Mouse (Mus musculus) lung, embryonic 14.5 days (tissue): ENCODE results near the gene Mfsd2b. TPM values are rescaled to one million over a fixed set of nuclear protein-coding genes. Genes with fewer than 3 reads are reported as not detected.

ENCODE experiments used
- ATAC-seq: fragments of 200-750 bp; cut with Nextera tagmentation; 2 replicates; pipeline ENCODE4 v1.8.0; 2017; ENCODE audit warnings: mild to moderate bottlenecking, moderate TSS enrichment, moderate library complexity; ENCODE audit not compliant: insufficient read depth
- DNase-seq: peaks from one replicate; pipeline ENCODE4 v3.0.0-alpha.2; 2015
- H3K27ac ChIP-seq: fragments of 300-500 bp; sonication (generic); 2 replicates; pipeline ENCODE4 v1.5.1; 2014; ENCODE audit warnings: low read depth, mild to moderate bottlenecking, moderate library complexity
- H3K27me3 ChIP-seq: fragments of 300-500 bp; sonication (generic); 2 replicates; pipeline ENCODE4 v1.6.1; 2014; ENCODE audit warnings: low read length, control low read depth; ENCODE audit not compliant: insufficient read depth
- H3K36me3 ChIP-seq: fragments of 300-500 bp; sonication (generic); 2 replicates; pipeline ENCODE4 v1.6.1; 2014; ENCODE audit warnings: control low read depth; ENCODE audit not compliant: insufficient read depth
- H3K4me1 ChIP-seq: fragments of 300-500 bp; sonication (generic); 2 replicates; pipeline ENCODE4 v1.6.1; 2014; ENCODE audit warnings: antibody characterized with exemption, control low read depth; ENCODE audit not compliant: insufficient read depth
- H3K4me2 ChIP-seq: fragments of 300-500 bp; sonication (generic); 2 replicates; pipeline ENCODE4 v1.6.1; 2014; ENCODE audit warnings: mild to moderate bottlenecking
- H3K4me3 ChIP-seq: fragments of 300-500 bp; sonication (generic); 2 replicates; pipeline ENCODE4 v1.5.1; 2014; ENCODE audit warnings: low read depth, low read length
- H3K9ac ChIP-seq: fragments of 300-500 bp; sonication (generic); 2 replicates; pipeline ENCODE4 v1.6.1; 2014
- H3K9me3 ChIP-seq: fragments of 300-500 bp; sonication (generic); 2 replicates; pipeline ENCODE4 v1.6.1; 2016; ENCODE audit warnings: low read depth, low read length, control low read depth
- CTCF ChIP-seq: IDR thresholded peaks from 2 replicates; pipeline ENCODE4 v1.5.1; 2016; ENCODE audit warnings: antibody characterized with exemption, low read depth
- WGBS: fragments of 180-500 bp; shearing (Covaris S2); extraction: QIAGEN DNeasy Blood & Tissue Kit; methylation state at CpG from one replicate; pipeline ENCODE4 v1.1.7; 2014; 5-methylcytosine and 5-hydroxymethylcytosine counted together
- polyA plus RNA-seq: library from polyadenylated mRNA; unstranded; fragments of >200 nt; fragmentation: Nextera tagmentation; extraction: Ambion mirVana; gene quantifications from 2 replicates; pipeline ENCODE4 v1.2.1, GENCODE M21; 2014

Gene Mfsd2b
- polyA plus RNA-seq, 1 experiment from 2014 or later = 2.9 TPM

- 0 out of 2 replicates have a peak, but pooled peaks have one; percentile 6 for ATAC-seq
- Histone ChIP-seq H3K27me3 (0 out of 2 replicates have a peak, but pooled peaks cover 5% of the 10 kb centered on the region), H3K36me3 (no peaks in the 10 kb centered on the region), H3K4me1 (0 out of 2 replicates have a peak, but pooled peaks cover 7% of the 10 kb centered on the region), H3K4me3 (peak overlapping the region; percentile 72), H3K9ac (peak overlapping the region; percentile 66), H3K9me3 (no peaks in the 10 kb centered on the region), H3K27ac (no peak overlapping the region), H3K4me2 (peak overlapping the region; percentile 95)
- WGBS = 1% methylated on average over 11 of the region's 11 CpGs
- DNase-seq = no peak
- no peak for TF ChIP-seq CTCF
Measured at GRCm38 (mm10) chr12:4840741-4841140, 33.4 kb downstream of the Mfsd2b start.

- Histone ChIP-seq H3K4me1 (0 out of 2 replicates have a peak, but pooled peaks cover 7% of the 10 kb centered on the region), H3K36me3 (no peaks in the 10 kb centered on the region), H3K27me3 (0 out of 2 replicates have a peak, but pooled peaks cover 5% of the 10 kb centered on the region), H3K9me3 (no peaks in the 10 kb centered on the region), H3K4me2 (no peak overlapping the region), H3K4me3 (no peak overlapping the region), H3K27ac (no peak overlapping the region), H3K9ac (no peak overlapping the region)
- 54% methylated on average over 6 of the region's 6 CpGs for WGBS
- DNase-seq = no peak
- no peak for TF ChIP-seq CTCF
- no peak for ATAC-seq
Measured at GRCm38 (mm10) chr12:4840010-4840409, 34.1 kb downstream of the Mfsd2b start.

GRCm38 (mm10) chr12:4836959-4837358 lies 37.2 kb downstream of the Mfsd2b start:
- no peak for ATAC-seq

GRCm38 (mm10) chr12:4827256-4827655 lies 46.9 kb downstream of the Mfsd2b start:
- Histone ChIP-seq H3K9me3 (no peaks in the 10 kb centered on the region), H3K9ac (no peak overlapping the region), H3K27ac (no peak overlapping the region), H3K36me3 (peaks cover 53% of the 10 kb centered on the region), H3K4me1 (no peaks in the 10 kb centered on the region), H3K27me3 (no peaks in the 10 kb centered on the region), H3K4me3 (no peak overlapping the region), H3K4me2 (no peak overlapping the region)
- TF ChIP-seq CTCF = no peak
- DNase-seq = no peak
- ATAC-seq = no peak
- 80% methylated on average over 3 of the region's 3 CpGs for WGBS

More at GRCm38 (mm10) chr12:4836959-4837358, 37.2 kb downstream of the Mfsd2b start:
- H3K9me3 ChIP-seq = no peaks in the 10 kb centered on the region
- no peak overlapping the region for H3K27ac ChIP-seq
- TF ChIP-seq CTCF = no peak
- 31% methylated on average over 4 of the region's 4 CpGs for WGBS
- no peak overlapping the region for H3K9ac ChIP-seq
- H3K27me3 ChIP-seq = 0 out of 2 replicates have a peak, but pooled peaks cover 5% of the 10 kb centered on the region
- H3K4me2 ChIP-seq = no peak overlapping the region
- H3K4me1 ChIP-seq = no peaks in the 10 kb centered on the region
- H3K4me3 ChIP-seq = no peak overlapping the region
- H3K36me3 ChIP-seq = peaks cover 3% of the 10 kb centered on the region
- no peak for DNase-seq

GRCm38 (mm10) chr12:4817361-4818101 lies 56.6 kb downstream of the Mfsd2b start, which contains the start of gene Sf3b6:
TSS of gene Sf3b6 (plus strand) at chr12:4817544.
- H3K27me3 ChIP-seq = no peaks in the 10 kb centered on the region
- peaks cover 20% of the 10 kb centered on the region for H3K36me3 ChIP-seq
- peak within 1 kb of the TSS; percentile 73 for H3K9ac ChIP-seq
- DNase-seq (peak; percentile 98), ATAC-seq (peak; percentile 98)
- H3K9me3 ChIP-seq = no peaks in the 10 kb centered on the region
- TF ChIP-seq CTCF = no peak
- peak within 1 kb of the TSS; percentile 78 for H3K4me2 ChIP-seq
- H3K4me1 ChIP-seq = no peaks in the 10 kb centered on the region
- under 1% methylated on average over 49 of the region's 49 CpGs for WGBS
- peak within 1 kb of the TSS; percentile 86 for H3K4me3 ChIP-seq
- peak within 1 kb of the TSS; percentile 82 for H3K27ac ChIP-seq

- WGBS = 8% methylated on average over 24 of the region's 24 CpGs
- ATAC-seq = peak; percentile 81
- peak overlapping the region; percentile 86 for H3K4me3 ChIP-seq
Measured at GRCm38 (mm10) chr12:4816680-4817360, 57.3 kb downstream of the Mfsd2b start.

GRCm38 (mm10) chr12:4813636-4814035 lies 60.5 kb downstream of the Mfsd2b start:
- H3K27ac ChIP-seq = no peak overlapping the region
- no peak for TF ChIP-seq CTCF
- H3K4me1 ChIP-seq = no peaks in the 10 kb centered on the region
- ATAC-seq (no peak), DNase-seq (peak; percentile 47)
- H3K27me3 ChIP-seq = no peaks in the 10 kb centered on the region
- 68% methylated on average over 4 of the region's 4 CpGs for WGBS
- no peaks in the 10 kb centered on the region for H3K36me3 ChIP-seq
- H3K4me3 ChIP-seq = no peak overlapping the region
- H3K9ac ChIP-seq = no peak overlapping the region
- H3K4me2 ChIP-seq = no peak overlapping the region
- no peaks in the 10 kb centered on the region for H3K9me3 ChIP-seq

More at GRCm38 (mm10) chr12:4816680-4817360, 57.3 kb downstream of the Mfsd2b start:
- H3K4me2 ChIP-seq = peak overlapping the region; percentile 78
- peaks cover 13% of the 10 kb centered on the region for H3K36me3 ChIP-seq
- DNase-seq = peak; percentile 11
- H3K4me1 ChIP-seq = no peaks in the 10 kb centered on the region
- H3K27ac ChIP-seq = peak overlapping the region; percentile 82
- H3K9me3 ChIP-seq = no peaks in the 10 kb centered on the region
- H3K27me3 ChIP-seq = no peaks in the 10 kb centered on the region
- TF ChIP-seq CTCF = no peak
- peak overlapping the region; percentile 72 for H3K9ac ChIP-seq

Other genes starting within 250 kb of the Mfsd2b start
- 0.39 and 0.41 TPM in 2 replicates for gene Fam228a, start 135.9 kb downstream of the Mfsd2b start, polyA plus RNA-seq
- gene Pfn4, start 105.3 kb downstream of the Mfsd2b start, polyA plus RNA-seq = 2.1 and 2.5 TPM in 2 replicates
- 1.4 and 1.6 TPM in 2 replicates for gene Fam228b, start 105.1 kb downstream of the Mfsd2b start, polyA plus RNA-seq
- gene Sf3b6, start 56.8 kb downstream of the Mfsd2b start, polyA plus RNA-seq = 258 and 261 TPM in 2 replicates
- 9.4 and 10.0 TPM in 2 replicates for gene Fkbp1b, start 32.8 kb downstream of the Mfsd2b start, polyA plus RNA-seq
- 16.4 and 17.5 TPM in 2 replicates for gene Wdcp, start 31.1 kb downstream of the Mfsd2b start, polyA plus RNA-seq
- gene Ubxn2a, start 33.3 kb upstream of the Mfsd2b start, polyA plus RNA-seq = 21.2 and 27.0 TPM in 2 replicates
- gene Atad2b, start 43.0 kb upstream of the Mfsd2b start, polyA plus RNA-seq = 19.0 and 20.4 TPM in 2 replicates